Mouse (Mus musculus) embryonic facial prominence, embryonic 13.5 days (tissue): Measurements from ENCODE around the gene Abca17. TPM values are rescaled to one million over a fixed set of nuclear protein-coding genes. Genes with fewer than 3 reads are reported as not detected.

Experiments
- ATAC-seq: fragments of 200-750 bp; cut with Nextera tagmentation; 2 replicates; pipeline ENCODE4 v1.8.0; 2017; ENCODE audit warnings: low read depth; ENCODE audit not compliant: insufficient number of reproducible peaks, insufficient read depth, low FRiP score, low TSS enrichment
- H3K27ac ChIP-seq: fragments of 300-500 bp; sonication (generic); 2 replicates; pipeline ENCODE4 v1.5.1; 2015; ENCODE audit warnings: moderate library complexity, mild to moderate bottlenecking, inconsistent platforms
- H3K27me3 ChIP-seq: fragments of 300-500 bp; sonication (generic); 2 replicates; pipeline ENCODE4 v1.6.1; 2015; ENCODE audit warnings: mild to moderate bottlenecking, inconsistent platforms
- H3K36me3 ChIP-seq: fragments of 300-500 bp; sonication (generic); 2 replicates; pipeline ENCODE4 v1.6.1; 2015; ENCODE audit warnings: mild to moderate bottlenecking, inconsistent platforms
- H3K4me1 ChIP-seq: fragments of 300-500 bp; sonication (generic); 2 replicates; pipeline ENCODE4 v1.6.1; 2015; ENCODE audit warnings: inconsistent platforms
- H3K4me2 ChIP-seq: fragments of 300-500 bp; sonication (generic); 2 replicates; pipeline ENCODE4 v1.6.1; 2015; ENCODE audit warnings: moderate library complexity, mild to moderate bottlenecking, inconsistent platforms
- H3K4me3 ChIP-seq: fragments of 300-500 bp; sonication (generic); 2 replicates; pipeline ENCODE4 v1.5.1; 2015; ENCODE audit warnings: mild to moderate bottlenecking, inconsistent platforms
- H3K9ac ChIP-seq: fragments of 300-500 bp; sonication (generic); 2 replicates; pipeline ENCODE4 v1.6.1; 2015; ENCODE audit warnings: mild to moderate bottlenecking, inconsistent platforms
- H3K9me3 ChIP-seq: fragments of 300-500 bp; sonication (generic); 2 replicates; pipeline ENCODE4 v1.6.1; 2016; ENCODE audit warnings: inconsistent platforms
- WGBS: fragments of 180-500 bp; shearing (Covaris S2); methylation state at CpG from one replicate; pipeline ENCODE4 v1.1.7; 2015; ENCODE audit warnings: mixed read lengths; 5-methylcytosine and 5-hydroxymethylcytosine counted together
- polyA plus RNA-seq: library from polyadenylated mRNA; unstranded; fragments of >200 nt; fragmentation: Nextera tagmentation; extraction: Ambion mirVana; gene quantifications from 2 replicates; pipeline ENCODE4 v1.2.1, GENCODE M21; 2015

The Abca17 gene
- polyA plus RNA-seq, 1 experiment from 2014 or later, result not detected

DNA sequence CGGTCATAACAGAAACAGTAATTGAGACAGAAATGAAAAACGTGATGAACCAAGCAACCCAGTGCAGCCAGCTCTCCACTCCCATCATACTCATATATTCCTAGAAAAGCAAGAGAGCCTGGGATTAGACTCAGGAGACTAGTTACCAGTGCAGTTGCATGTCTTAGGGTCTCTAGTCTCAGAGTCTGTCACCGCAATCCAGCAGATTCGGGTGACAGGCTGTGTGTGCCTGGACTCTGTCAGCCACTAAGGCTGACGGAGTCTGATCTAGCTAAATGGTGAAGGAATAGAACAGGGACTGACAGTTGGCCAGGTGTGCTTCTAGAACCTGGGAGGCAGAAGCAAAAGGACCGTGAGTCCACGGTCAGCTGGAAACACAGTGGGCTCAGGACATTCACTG lies 23.2 kb downstream of the Abca17 start:
- Histone ChIP-seq H3K4me3 (no peak overlapping the region), H3K9ac (no peak overlapping the region), H3K9me3 (no peaks in the 10 kb centered on the region), H3K27me3 (no peaks in the 10 kb centered on the region), H3K4me2 (no peak overlapping the region), H3K4me1 (no peaks in the 10 kb centered on the region), H3K36me3 (no peaks in the 10 kb centered on the region), H3K27ac (no peak overlapping the region)
- 75% methylated on average over 7 of the region's 7 CpGs for whole genome bisulfite sequencing
- ATAC-seq, result no peak

DNA sequence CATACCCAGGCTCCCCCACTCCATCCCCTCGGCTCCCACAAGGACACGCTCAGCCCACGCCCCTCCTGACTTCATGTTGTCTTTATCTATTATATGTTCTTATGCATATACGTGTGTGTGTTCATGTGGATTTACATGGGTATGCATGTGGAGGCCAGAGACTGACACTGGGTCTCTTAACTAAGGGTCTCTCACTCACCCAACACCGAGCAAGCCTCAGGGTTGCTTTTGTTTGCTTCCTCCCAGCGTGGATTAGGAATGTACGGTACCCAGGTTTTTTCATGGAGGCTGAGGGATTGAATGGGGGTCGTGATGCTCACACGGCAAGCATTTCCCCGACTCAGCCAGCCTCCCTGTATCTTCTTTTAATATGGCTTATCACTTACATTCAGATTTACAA lies 25.8 kb downstream of the Abca17 start:
- H3K4me3 ChIP-seq, result no peak overlapping the region
- WGBS, result 74% methylated on average over 10 of the region's 10 CpGs
- H3K36me3 ChIP-seq, result no peaks in the 10 kb centered on the region
- H3K4me1 ChIP-seq, result no peaks in the 10 kb centered on the region
- no peak for ATAC-seq
- H3K27me3 ChIP-seq, result no peaks in the 10 kb centered on the region
- no peaks in the 10 kb centered on the region for H3K9me3 ChIP-seq
- no peak overlapping the region for H3K4me2 ChIP-seq
- no peak overlapping the region for H3K9ac ChIP-seq
- no peak overlapping the region for H3K27ac ChIP-seq

DNA sequence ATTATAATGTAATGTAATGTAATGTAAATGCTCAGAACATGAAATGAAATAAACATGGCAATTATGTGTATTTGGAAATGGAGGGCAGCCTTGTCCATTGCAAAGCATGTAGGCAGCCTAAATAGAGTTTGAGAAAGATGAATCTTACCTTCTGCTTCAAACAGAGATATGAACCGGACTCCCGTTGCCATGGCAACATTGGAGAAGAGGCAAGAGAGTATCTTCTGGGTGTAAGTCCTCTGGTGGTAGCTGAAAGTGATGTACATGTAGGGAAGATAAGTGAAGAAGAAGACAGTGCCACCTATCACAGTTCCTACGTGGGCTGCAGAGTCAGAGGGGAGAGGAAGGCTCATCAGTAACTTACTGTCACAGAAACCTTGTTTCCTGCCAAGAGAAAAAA lies 30.0 kb downstream of the Abca17 start:
- H3K9me3 ChIP-seq, result peaks cover 7% of the 10 kb centered on the region; the same call in 1 of the 2 replicates
- no peak overlapping the region for H3K4me2 ChIP-seq
- H3K27ac ChIP-seq, result no peak overlapping the region
- H3K36me3 ChIP-seq, result no peaks in the 10 kb centered on the region
- WGBS, result 89% methylated on average over 3 of the region's 3 CpGs
- H3K4me3 ChIP-seq, result no peak overlapping the region
- ATAC-seq, result no peak
- H3K9ac ChIP-seq, result no peak overlapping the region
- H3K27me3 ChIP-seq, result no peaks in the 10 kb centered on the region
- H3K4me1 ChIP-seq, result no peaks in the 10 kb centered on the region

DNA sequence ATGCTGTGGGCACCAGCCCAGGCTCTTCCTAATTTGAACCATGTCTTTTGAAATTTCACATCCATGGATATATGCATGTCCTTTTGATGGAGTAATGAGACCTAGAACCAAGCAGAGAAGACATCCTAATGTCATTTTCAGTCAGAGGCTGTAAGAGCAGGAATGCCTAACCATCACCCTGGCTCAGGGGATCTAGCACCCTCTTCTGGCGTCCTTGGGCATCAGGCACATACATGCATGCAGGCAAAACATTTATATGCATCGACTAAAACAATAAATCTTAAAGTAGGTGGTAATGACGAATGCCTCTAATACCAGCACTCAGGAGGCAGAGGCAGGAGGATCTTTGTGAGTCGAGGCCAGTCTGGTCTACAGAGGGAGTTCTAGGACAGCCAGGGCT lies 43.4 kb downstream of the Abca17 start:
- no peak overlapping the region for H3K4me3 ChIP-seq
- H3K36me3 ChIP-seq, result no peaks in the 10 kb centered on the region
- H3K4me1 ChIP-seq, result no peaks in the 10 kb centered on the region
- H3K4me2 ChIP-seq, result no peak overlapping the region
- H3K9ac ChIP-seq, result no peak overlapping the region
- WGBS, result 48% methylated on average over 4 of the region's 4 CpGs
- H3K9me3 ChIP-seq, result no peaks in the 10 kb centered on the region
- no peaks in the 10 kb centered on the region for H3K27me3 ChIP-seq
- no peak for ATAC-seq
- no peak overlapping the region for H3K27ac ChIP-seq

DNA sequence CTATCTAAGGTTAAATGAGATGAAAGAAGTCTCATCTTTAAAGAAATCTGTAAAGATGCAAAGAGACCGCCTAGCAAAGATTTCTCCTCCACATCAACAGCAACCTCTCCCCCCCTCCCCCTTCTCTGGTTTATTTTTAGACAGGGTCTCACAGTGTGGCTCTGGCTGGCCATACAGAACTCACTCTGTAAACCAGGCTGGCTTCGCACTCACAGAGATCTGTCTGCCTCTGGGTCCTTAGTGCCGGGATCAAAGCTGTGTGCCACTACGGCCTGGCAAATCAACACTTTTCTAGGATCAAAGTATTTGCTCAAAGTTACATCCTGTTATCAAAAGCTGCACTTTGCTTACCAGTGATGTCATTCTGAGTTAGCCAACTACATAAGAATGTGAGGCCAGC lies 50.2 kb downstream of the Abca17 start:
- Histone ChIP-seq H3K27me3 (no peaks in the 10 kb centered on the region), H3K27ac (no peak overlapping the region), H3K4me1 (0 out of 2 replicates have a peak, but pooled peaks cover 3% of the 10 kb centered on the region), H3K9me3 (peaks cover 4% of the 10 kb centered on the region; the same call in 1 of the 2 replicates), H3K4me3 (no peak overlapping the region), H3K4me2 (no peak overlapping the region), H3K9ac (no peak overlapping the region), H3K36me3 (no peaks in the 10 kb centered on the region)
- 77% methylated on average over 4 of the region's 4 CpGs for WGBS
- ATAC-seq, result no peak

DNA sequence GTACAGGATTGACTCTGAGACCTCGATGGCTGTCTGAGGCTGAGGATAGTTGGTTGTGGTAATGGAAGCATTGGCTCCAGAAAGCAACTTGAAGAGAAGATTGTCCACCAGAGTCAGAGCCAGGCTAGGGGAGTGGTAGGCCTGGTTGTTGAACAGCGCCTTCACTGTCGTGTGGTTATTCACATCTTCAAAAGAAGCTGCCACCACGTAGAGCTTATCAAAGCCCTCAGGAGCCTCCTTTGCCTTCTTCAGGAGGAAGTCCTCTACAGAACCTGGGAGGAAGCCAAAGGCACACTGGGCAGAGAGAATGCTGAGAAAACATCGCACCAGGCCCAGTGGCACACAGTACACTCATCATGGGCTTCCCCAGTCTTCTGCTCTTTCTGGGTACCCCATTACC lies 61.5 kb downstream of the Abca17 start:
- Histone ChIP-seq H3K4me3 (no peak overlapping the region), H3K36me3 (no peaks in the 10 kb centered on the region), H3K4me2 (no peak overlapping the region), H3K27ac (no peak overlapping the region), H3K4me1 (no peaks in the 10 kb centered on the region), H3K9ac (no peak overlapping the region), H3K27me3 (no peaks in the 10 kb centered on the region), H3K9me3 (no peaks in the 10 kb centered on the region)
- ATAC-seq, result no peak
- WGBS, result 88% methylated on average over 5 of the region's 5 CpGs

DNA sequence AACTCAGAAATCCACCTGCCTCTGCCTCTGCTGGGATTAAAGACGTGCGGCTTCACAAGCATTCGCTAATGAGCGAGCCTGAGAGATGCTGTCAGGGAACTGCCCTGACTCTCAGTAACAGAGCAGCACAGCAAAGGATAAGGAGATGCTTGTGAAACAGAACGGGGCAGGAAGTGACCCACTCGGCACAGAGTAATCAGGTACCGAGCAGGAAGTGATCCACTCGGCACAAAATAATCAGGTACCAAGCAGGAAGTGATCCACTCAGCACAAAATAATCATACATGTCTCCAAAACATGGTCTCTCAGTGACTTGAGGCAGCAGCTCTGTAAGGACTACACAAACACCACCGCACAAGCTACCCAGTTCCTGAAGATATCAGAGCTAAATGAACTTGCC lies 62.4 kb downstream of the Abca17 start:
- Histone ChIP-seq H3K4me3 (no peak overlapping the region), H3K4me2 (no peak overlapping the region), H3K27ac (no peak overlapping the region), H3K9ac (no peak overlapping the region), H3K27me3 (no peaks in the 10 kb centered on the region), H3K4me1 (no peaks in the 10 kb centered on the region), H3K9me3 (no peaks in the 10 kb centered on the region), H3K36me3 (no peaks in the 10 kb centered on the region)
- 80% methylated on average over 9 of the region's 9 CpGs for WGBS
- no peak for ATAC-seq

DNA sequence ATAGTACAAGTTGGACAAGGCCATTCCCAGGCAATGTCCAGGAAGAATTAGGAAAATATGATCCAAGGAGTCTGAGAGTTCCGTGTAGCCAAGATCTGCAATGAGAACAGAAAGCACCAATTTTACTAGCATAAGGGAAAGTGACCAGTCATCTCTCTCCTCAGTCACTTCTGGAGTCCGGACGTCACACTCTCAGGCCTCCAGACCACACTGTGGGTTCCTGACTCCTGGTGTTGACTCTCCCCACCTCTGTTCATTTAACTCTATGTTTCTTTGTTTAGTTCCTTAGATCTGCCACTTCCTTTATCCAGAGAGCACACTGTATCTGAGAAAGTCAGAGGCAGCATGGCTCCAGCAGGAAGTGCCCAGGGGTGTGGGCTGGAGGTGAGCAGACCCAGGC lies 65.2 kb downstream of the Abca17 start:
- ATAC-seq, result no peak
- no peak overlapping the region for H3K4me3 ChIP-seq
- H3K27ac ChIP-seq, result no peak overlapping the region
- H3K9ac ChIP-seq, result no peak overlapping the region
- no peaks in the 10 kb centered on the region for H3K36me3 ChIP-seq
- no peaks in the 10 kb centered on the region for H3K27me3 ChIP-seq
- WGBS, result 76% methylated on average over 3 of the region's 3 CpGs
- no peaks in the 10 kb centered on the region for H3K9me3 ChIP-seq
- H3K4me2 ChIP-seq, result no peak overlapping the region
- no peaks in the 10 kb centered on the region for H3K4me1 ChIP-seq

DNA sequence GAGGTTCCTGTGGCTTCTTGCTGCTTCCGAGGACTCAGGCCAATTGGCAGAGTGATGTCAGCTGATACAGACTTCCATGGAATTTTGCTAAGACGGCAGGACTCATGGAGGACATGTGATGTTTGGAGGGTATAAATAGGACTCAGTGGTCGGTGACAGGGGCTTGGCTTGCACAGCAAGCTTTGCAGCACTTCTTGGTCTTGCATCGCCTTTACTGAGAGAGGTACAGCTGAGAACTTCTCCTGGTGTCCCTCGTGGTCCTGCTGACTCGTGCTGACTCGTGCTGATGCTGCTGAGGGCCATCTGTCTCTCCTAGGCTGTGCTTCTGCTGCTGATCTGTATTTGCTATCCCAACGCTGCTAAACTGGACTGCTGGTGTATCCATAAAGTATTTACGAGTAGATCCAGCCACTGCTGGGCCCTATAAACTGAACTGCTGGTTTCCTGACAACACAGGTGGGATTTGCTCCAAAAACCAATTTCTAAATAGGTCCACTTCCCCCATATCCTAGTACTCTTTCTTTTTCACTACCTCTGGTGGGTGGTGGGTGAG lies 67.5 kb downstream of the Abca17 start:
- H3K36me3 ChIP-seq, result no peaks in the 10 kb centered on the region
- H3K4me1 ChIP-seq, result no peaks in the 10 kb centered on the region
- no peak overlapping the region for H3K4me2 ChIP-seq
- no peak overlapping the region for H3K27ac ChIP-seq
- 70% methylated on average over 9 of the region's 9 CpGs for WGBS
- H3K9ac ChIP-seq, result no peak overlapping the region
- H3K4me3 ChIP-seq, result no peak overlapping the region
- H3K9me3 ChIP-seq, result no peaks in the 10 kb centered on the region
- no peaks in the 10 kb centered on the region for H3K27me3 ChIP-seq
- ATAC-seq, result no peak

DNA sequence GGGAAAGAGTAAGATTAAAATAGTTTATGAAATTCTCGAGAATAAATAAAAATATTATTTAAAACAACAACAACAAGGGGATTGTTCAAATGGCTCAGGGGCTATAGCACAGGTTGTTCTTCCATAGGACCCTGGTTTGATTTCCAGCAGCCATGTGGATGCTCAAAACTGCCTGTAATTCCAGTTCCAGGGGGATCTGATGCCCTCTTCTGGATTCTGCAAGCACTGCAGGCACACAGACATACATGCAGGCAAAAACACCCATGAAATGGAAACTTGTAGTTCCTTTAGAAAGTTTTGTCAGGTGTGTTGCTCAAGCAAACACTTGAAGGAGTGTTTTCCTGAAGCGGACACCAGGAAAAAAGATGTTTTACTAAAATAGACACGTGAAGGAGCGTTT lies 68.2 kb downstream of the Abca17 start:
- no peak for ATAC-seq
- no peak overlapping the region for H3K27ac ChIP-seq
- H3K36me3 ChIP-seq, result no peaks in the 10 kb centered on the region
- no peak overlapping the region for H3K9ac ChIP-seq
- 65% methylated on average over 4 of the region's 4 CpGs for WGBS
- H3K4me2 ChIP-seq, result no peak overlapping the region
- H3K4me3 ChIP-seq, result no peak overlapping the region
- no peaks in the 10 kb centered on the region for H3K27me3 ChIP-seq
- H3K9me3 ChIP-seq, result 0 out of 2 replicates have a peak, but pooled peaks cover 1% of the 10 kb centered on the region
- H3K4me1 ChIP-seq, result no peaks in the 10 kb centered on the region

DNA sequence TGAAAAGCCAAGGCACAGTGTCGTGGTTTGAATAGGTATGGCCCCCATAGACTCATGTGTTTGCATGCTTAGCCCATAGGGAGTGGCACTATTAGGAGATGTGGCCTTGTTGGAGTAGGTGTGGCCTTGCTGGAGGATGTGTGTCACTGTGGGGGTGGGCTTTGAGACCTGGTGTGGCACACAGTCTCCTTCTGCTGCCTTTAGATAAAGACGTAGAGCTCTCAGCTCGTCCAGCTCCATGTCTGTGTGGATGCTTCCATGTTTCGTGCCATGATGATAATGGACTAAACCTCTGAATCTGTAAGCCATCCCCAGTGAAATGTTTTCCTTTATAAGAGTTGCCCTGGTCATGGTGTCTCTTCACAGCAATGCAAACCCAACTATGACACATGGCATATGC lies 71.0 kb downstream of the Abca17 start:
- Histone ChIP-seq H3K36me3 (no peaks in the 10 kb centered on the region), H3K4me2 (no peak overlapping the region), H3K27me3 (no peaks in the 10 kb centered on the region), H3K4me1 (no peaks in the 10 kb centered on the region), H3K9me3 (0 out of 2 replicates have a peak, but pooled peaks cover 3% of the 10 kb centered on the region), H3K27ac (no peak overlapping the region), H3K4me3 (no peak overlapping the region), H3K9ac (no peak overlapping the region)
- 86% methylated on average over 4 of the region's 4 CpGs for WGBS
- ATAC-seq, result no peak

DNA sequence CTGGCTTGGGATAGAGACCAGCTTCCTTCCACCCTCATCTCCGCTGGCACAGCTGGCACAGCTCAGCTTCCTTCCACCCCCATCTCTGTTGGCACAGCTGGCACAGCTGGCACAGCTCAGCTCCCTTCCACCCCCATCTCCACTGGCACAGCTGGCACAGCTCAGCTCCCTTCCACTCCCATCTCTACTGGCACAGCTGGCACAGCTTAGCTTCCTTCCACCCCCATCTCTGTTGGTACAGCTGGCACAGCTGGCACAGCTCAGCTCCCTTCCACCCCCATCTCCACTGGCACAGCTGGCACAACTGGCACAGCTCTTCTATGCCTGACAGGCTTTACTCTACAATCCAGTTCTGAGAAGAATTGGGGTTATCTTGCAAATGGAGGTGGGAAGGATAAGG lies 83.7 kb downstream of the Abca17 start:
- Histone ChIP-seq H3K27me3 (no peaks in the 10 kb centered on the region), H3K27ac (no peak overlapping the region), H3K4me3 (no peak overlapping the region), H3K36me3 (no peaks in the 10 kb centered on the region), H3K4me1 (no peaks in the 10 kb centered on the region), H3K9me3 (no peaks in the 10 kb centered on the region), H3K9ac (no peak overlapping the region), H3K4me2 (no peak overlapping the region)
- WGBS, result 91% methylated on average over 1 of the region's 1 CpGs
- ATAC-seq, result no peak

DNA sequence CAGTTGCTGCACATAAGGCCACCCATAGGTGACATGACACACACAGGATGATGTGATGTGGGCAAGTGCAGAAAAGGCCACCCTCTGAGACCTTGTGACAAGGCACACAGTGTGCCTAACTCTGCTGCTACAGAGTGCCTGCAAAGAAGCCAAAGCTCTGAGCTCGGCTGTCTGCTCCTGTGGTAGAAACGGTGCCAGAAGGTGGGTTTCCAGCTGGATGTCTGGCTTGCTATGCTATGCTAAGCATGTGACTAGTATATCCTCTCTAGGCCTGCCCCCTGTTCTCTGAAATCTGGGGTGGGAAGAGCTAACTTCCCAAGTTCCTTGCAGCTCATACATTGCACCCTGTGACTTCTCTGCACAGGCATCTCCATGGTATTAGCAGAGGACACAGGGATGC lies 86.1 kb downstream of the Abca17 start:
- H3K4me3 ChIP-seq, result no peak overlapping the region
- 77% methylated on average over 2 of the region's 2 CpGs for WGBS
- no peak overlapping the region for H3K4me2 ChIP-seq
- no peaks in the 10 kb centered on the region for H3K36me3 ChIP-seq
- ATAC-seq, result no peak
- H3K9me3 ChIP-seq, result no peaks in the 10 kb centered on the region
- H3K4me1 ChIP-seq, result no peaks in the 10 kb centered on the region
- no peaks in the 10 kb centered on the region for H3K27me3 ChIP-seq
- no peak overlapping the region for H3K9ac ChIP-seq
- no peak overlapping the region for H3K27ac ChIP-seq
